8 mouse cellular contexts compared by ENCODE assay signal in genomic region chr6:59023455-59024163, GRCm38 (mm10). TPM values are rescaled to one million over a fixed set of nuclear protein-coding genes. Genes with fewer than 3 reads are reported as not detected.
DNase-seq lines count a peak whose midpoint lies in the region; ATAC-seq and TF ChIP-seq lines count a peak whose summit lies in the region.

No protein-coding gene starts in this region.

- H3K79me2 ChIP-seq in myocyte (ENCODE audit: control insufficient read depth, insufficient read depth) = no peaks in the 10 kb centered on the region

- H3ac ChIP-seq in myocyte (ENCODE audit: control insufficient read depth, insufficient read length) = no peak overlapping the region

- H3K36me3 ChIP-seq in forebrain, embryonic 10.5 days (replicated peaks) = no peaks in the 10 kb centered on the region
- no peaks in the 10 kb centered on the region for H3K36me3 ChIP-seq in intestine, embryonic 16.5 days (ENCODE audit: control insufficient read depth, insufficient read depth, low read length)
- H3K36me3 ChIP-seq in myocyte (ENCODE audit: control insufficient read depth, insufficient read depth) = no peaks in the 10 kb centered on the region

- no peak for TF ChIP-seq CTCF in left cerebral cortex, adult 2 months (IDR thresholded peaks at IDR 0.05)

- intact Hi-C loops in left cerebral cortex, adult 2 months (cut with DNase I) = loop anchor here (5.0 kb wide), 1 partner anchor 91 kb away; no protein-coding TSS in a partner anchor
- intact Hi-C loops in left cerebral cortex, postnatal 36 days (cut with DNase I) = loop anchor here (5.0 kb wide), 1 partner anchor 159 kb away; no protein-coding TSS in a partner anchor

- no peaks in the 10 kb centered on the region for H3K9me3 ChIP-seq in forebrain, embryonic 10.5 days
- H3K9me3 ChIP-seq in intestine, embryonic 16.5 days (ENCODE audit: control insufficient read depth, low read length) = no peaks in the 10 kb centered on the region

- H3K4me3 ChIP-seq in left cerebral cortex, adult 2 months = peak overlapping the region; percentile 81
- peak overlapping the region; percentile 57 for H3K4me3 ChIP-seq in forebrain, embryonic 10.5 days
- peak overlapping the region; percentile 63 for H3K4me3 ChIP-seq in intestine, embryonic 16.5 days (ENCODE audit: low read length)
- H3K4me3 ChIP-seq in myocyte = peak overlapping the region; percentile 19

- ATAC-seq in intestine, embryonic 16.5 days = peak; percentile 2; the same call in 1 of the 2 replicates

- no peak for TF ChIP-seq POLR2A in myocyte (IDR thresholded peaks at IDR 0.05; ENCODE audit: insufficient read length, low read depth)

- H3K4me1 ChIP-seq in forebrain, embryonic 10.5 days = peaks cover 8% of the 10 kb centered on the region
- H3K4me1 ChIP-seq in intestine, embryonic 16.5 days (ENCODE audit: control insufficient read depth, insufficient read depth, low read length) = peaks cover 3% of the 10 kb centered on the region

- DNase-seq in left cerebral cortex, adult 2 months (ENCODE audit: extremely low spot score in 1 of 2, low spot score in 2 of 2) = no peak
- no peak for DNase-seq in left cerebral cortex, postnatal 36 days (ENCODE audit: low spot score in 2 of 2)
- DNase-seq in forebrain, embryonic 10.5 days (ENCODE audit: extremely low spot score, low spot score) = no peak
- DNase-seq in thymus, postnatal 36 days = no peak
- DNase-seq in cerebellum, adult 9-11 months = no peak
- no peak for DNase-seq in left cerebral cortex, adult 9 months (ENCODE audit: low spot score in 2 of 2)

- 58% methylated on average over 6 of the region's 6 CpGs for whole genome bisulfite sequencing in forebrain, embryonic 10.5 days
- 35% methylated on average over 6 of the region's 6 CpGs for WGBS in intestine, embryonic 16.5 days

- peak overlapping the region; percentile 69 for H3K4me2 ChIP-seq in intestine, embryonic 16.5 days (ENCODE audit: low read depth, low read length)
- H3K4me2 ChIP-seq in myocyte (ENCODE audit: low read depth) = peak overlapping the region; percentile 82

- H3K9ac ChIP-seq in intestine, embryonic 16.5 days (ENCODE audit: low read depth, low read length) = peak overlapping the region; percentile 72

- H3K27ac ChIP-seq in left cerebral cortex, adult 2 months = peak overlapping the region; percentile 81
- H3K27ac ChIP-seq in forebrain, embryonic 10.5 days = no peak overlapping the region; the same call in 1 of the 2 replicates
- H3K27ac ChIP-seq in intestine, embryonic 16.5 days (ENCODE audit: low read length) = peak overlapping the region; percentile 89

- H3K27me3 ChIP-seq in forebrain, embryonic 10.5 days (ENCODE audit: poor library complexity, severe bottlenecking) = no peaks in the 10 kb centered on the region
- H3K27me3 ChIP-seq in intestine, embryonic 16.5 days (replicated peaks; ENCODE audit: control insufficient read depth, insufficient read depth, low read length) = no peaks in the 10 kb centered on the region
- H3K27me3 ChIP-seq in myocyte (ENCODE audit: control insufficient read depth, insufficient read depth, insufficient read length) = no peaks in the 10 kb centered on the region

TF ChIP-seq in myocyte, 11 proteins besides CTCF, POLR2A, EP300 and RAD21:
- TF ChIP-seq POLR2AphosphoS2 (IDR thresholded peaks at IDR 0.05; ENCODE audit: insufficient read length, low read depth) = no peak
- TF ChIP-seq CEBPB (IDR thresholded peaks at IDR 0.05; ENCODE audit: insufficient read depth, poor library complexity, severe bottlenecking) = no peak
- TF ChIP-seq USF1 (IDR thresholded peaks at IDR 0.05; ENCODE audit: low read depth) = no peak
- no peak for TF ChIP-seq MYOD1 (IDR thresholded peaks at IDR 0.05; ENCODE audit: control insufficient read depth in 1 of 3, insufficient read length in 2 of 3, low read depth in 2 of 3)
- no peak for TF ChIP-seq SRF (IDR thresholded peaks at IDR 0.05; ENCODE audit: control insufficient read depth, insufficient read length, low read depth)
- no peak for TF ChIP-seq MAX (IDR thresholded peaks at IDR 0.05; ENCODE audit: low read depth)
- no peak for TF ChIP-seq REST (IDR thresholded peaks at IDR 0.05; ENCODE audit: insufficient read depth, insufficient read length)
- no peak for TF ChIP-seq TCF3 (IDR thresholded peaks at IDR 0.05; ENCODE audit: insufficient read length, low read depth)
- TF ChIP-seq E2F4 (IDR thresholded peaks at IDR 0.05; ENCODE audit: insufficient read depth) = no peak
- no peak for TF ChIP-seq TCF12 (IDR thresholded peaks at IDR 0.05; ENCODE audit: insufficient read depth, poor library complexity, severe bottlenecking)

RNA-seq across cellular contexts. Expression of gene Fam13a, which starts 0.7 kb away (rescaled TPM):
- total RNA-seq in left cerebral cortex, adult 2 months (2021) = 10 to 100 TPM; 14.8 to 15.1 TPM
- 10 to 100 TPM; 13.6 to 13.8 TPM for total RNA-seq in left cerebral cortex, postnatal 36 days (2021)
- polyA plus RNA-seq in forebrain, embryonic 10.5 days (2016; fragmentation: Nextera tagmentation; extraction: Ambion mirVana) = 2.0 and 2.9 TPM in 2 replicates
- 16.1 and 16.8 TPM in 2 replicates for polyA plus RNA-seq in intestine, embryonic 16.5 days (2015; fragmentation: Nextera tagmentation; extraction: Ambion mirVana)
- 0.43 TPM for polyA plus RNA-seq in myocyte (2012; fragmentation: generic; extraction: Trizol)

Comparison
In these comparisons a context has a peak if more than half of its experiments do, and no peak if none do; other contexts are left out.
1. H3K4me3 ChIP-seq: peak in every context shown above with its lines; median percentile 81 in left cerebral cortex, adult 2 months; 63 in intestine, embryonic 16.5 days; 57 in forebrain, embryonic 10.5 days; 19 in myocyte.